Mouse (Mus musculus) testis, postnatal 14 days (tissue): Measurements from ENCODE around the gene Ralgps1.
"Not testable (repeated sequence)": the region's sequence is repeated elsewhere in the genome, so short reads cannot be mapped to it uniquely, and the experiment has no call there.

ENCODE experiments used
- DNase-seq: peaks from one replicate; pipeline ENCODE4 v3.0.0; 2021; ENCODE audit warnings: low spot score

Gene Ralgps1

DNA sequence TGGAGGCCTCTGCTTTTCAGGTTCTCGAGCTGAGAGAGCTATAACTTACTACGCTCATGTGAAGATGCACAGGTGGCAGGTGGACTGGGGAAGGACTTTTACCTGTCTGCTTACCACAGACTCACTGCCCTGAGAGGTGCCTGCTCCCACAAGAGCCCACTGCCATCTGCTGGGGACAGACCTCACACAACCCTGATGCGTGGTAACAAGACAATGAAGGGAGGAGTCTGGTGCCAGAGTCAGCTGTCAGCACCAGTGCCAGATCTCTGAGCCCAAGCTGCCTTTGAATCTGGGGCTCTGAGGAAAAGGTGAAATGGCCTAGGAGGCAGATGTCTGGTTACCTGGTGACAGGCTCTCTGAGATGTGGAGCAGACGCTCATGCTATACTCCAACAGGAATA is 136.4 kb downstream of the Ralgps1 start:
- DNase-seq = no peak

DNA sequence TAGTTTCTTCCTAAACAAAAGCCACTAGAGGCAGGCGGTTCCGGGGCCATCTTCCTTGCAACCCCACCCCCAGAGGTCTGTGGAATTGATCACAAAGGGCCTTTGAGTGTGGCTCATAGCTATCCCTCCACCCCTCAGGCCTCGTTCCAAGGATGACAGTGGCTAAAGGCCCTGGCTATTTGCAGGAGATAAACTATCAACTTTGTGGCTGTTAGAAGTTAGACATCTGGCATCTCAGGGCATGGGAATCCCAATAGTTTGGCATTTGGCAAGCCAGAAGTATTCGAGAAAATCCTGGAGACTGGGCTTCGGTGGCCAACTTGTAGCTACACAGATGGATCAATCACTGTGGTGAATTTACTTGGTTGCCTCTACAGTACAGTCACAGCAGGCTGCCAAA is 137.4 kb downstream of the Ralgps1 start:
- DNase-seq = no peak

DNA sequence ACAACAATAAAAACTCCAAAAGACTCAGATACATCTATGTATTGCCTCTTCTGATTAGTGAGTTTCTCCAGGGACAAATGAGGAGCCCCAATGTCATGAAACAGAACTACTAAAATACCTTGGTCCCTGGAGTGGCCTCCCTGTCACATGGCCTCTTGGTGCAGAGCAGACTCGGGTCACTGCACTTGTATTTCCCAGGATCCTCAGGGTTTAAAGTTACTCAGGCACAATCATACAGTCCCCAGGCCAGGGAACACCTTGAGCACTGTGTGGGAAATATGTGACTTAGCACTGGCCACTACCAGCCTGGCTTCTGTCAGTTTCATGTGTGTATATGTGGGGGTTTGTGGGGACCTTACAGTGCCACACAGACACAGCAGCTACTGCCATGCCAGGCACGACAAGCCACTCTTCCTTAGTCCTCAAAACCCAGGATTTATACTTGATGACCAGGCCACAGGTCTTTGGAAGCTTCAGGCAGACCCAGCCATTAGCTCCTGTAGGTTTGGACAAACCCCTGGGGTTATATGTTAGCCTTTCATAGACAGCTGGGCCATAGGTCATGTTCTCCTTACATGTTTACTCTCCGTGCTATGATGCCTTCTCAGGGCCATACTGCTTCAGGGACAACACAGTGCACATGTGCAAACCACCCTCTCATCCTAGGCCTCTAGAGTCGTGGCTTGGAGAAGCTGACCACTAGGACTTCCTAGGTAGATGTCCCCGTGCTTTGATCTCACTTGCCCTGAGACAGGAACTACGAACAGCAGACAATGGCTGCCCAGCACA is 138.3 kb downstream of the Ralgps1 start:
- DNase-seq = no peak

DNA sequence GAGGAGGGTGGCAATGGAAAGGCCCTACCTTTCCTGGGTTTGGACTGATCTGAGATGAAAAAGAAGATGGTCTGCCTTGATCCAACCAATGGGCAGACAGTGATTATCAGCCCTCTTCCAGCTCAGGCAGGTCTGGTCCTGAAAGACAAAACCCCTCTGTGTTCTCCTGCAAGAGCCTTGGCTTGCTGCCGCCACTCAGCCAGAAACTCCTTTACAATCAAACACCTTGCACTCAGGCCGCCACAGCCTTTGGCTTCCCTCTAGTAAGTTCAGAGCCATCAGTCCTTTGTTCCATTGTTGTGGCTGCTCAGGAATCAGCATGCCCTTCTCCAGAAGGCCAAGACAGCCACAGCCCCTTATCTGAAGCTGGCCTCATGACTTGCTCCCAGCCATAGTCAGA is 139.5 kb downstream of the Ralgps1 start:
- no peak for DNase-seq

DNA sequence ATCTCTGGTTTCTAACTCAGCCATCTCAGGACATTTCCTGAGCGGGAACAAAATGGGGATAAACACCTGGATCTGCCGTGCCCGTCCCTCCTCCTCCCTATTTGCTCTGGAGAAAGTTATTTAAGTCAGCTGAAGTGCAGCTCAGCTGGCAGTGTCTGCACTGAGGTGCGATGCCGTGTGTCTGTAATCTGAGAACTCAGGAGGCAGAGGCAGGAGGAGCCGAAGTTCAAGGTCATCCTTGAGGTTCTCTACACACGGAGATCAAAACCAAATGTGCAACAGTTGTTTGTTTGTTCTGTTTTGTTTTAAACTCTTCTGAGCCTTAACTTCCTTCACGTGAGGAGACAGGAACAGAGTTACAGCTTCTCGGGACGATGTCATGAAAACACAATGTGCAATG is 140.6 kb downstream of the Ralgps1 start:
- no peak for DNase-seq

DNA sequence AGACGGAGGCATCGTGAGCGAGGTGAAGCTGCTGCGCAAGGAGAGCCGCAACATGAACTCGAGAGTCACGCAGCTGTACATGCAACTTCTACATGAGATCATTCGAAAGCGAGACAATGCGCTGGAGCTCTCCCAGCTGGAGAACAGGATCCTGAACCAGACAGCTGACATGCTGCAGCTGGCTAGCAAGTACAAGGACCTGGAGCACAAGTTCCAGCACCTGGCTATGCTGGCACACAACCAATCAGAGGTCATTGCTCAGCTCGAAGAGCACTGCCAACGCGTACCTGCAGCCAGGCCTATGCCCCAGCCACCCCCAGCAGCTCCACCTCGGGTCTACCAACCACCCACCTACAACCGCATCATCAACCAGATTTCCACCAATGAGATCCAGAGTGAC is 142.7 kb downstream of the Ralgps1 start:
- no peak for DNase-seq

DNA sequence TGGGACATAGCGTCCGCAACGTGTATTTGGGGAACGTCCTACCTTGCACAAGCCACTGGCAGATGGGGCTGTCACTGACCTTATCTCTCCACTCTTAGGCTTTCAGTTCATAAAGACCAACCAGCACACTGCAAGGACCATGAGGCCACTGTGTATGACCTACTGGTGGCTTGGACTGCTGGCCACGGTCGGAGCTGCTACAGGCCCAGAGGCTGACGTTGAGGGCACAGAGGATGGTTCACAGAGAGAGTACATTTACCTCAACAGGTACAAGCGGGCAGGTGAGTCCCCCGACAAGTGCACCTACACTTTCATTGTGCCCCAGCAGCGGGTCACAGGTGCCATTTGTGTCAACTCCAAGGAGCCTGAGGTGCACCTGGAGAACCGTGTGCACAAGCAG is 143.2 kb downstream of the Ralgps1 start:
- no peak for DNase-seq

DNA sequence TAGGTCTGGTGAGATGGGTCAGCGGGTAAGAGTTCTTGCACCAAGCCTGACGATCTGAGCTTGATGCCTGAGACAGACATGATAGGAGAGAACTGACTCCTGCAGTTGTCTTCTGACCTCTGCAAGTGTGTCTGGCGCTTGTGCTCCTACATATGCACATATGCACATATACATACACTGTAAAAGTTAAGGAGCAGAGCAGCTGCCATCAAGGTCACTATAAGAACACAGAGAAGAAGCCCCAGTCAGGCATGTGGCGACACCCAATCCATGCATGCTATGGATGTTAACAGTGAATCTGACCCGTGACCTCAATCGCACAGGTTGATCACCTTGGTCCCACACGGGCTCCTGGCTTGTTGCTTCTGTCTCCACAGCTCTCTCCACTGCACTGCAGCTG is 145.4 kb downstream of the Ralgps1 start:
- DNase-seq = no peak

DNA sequence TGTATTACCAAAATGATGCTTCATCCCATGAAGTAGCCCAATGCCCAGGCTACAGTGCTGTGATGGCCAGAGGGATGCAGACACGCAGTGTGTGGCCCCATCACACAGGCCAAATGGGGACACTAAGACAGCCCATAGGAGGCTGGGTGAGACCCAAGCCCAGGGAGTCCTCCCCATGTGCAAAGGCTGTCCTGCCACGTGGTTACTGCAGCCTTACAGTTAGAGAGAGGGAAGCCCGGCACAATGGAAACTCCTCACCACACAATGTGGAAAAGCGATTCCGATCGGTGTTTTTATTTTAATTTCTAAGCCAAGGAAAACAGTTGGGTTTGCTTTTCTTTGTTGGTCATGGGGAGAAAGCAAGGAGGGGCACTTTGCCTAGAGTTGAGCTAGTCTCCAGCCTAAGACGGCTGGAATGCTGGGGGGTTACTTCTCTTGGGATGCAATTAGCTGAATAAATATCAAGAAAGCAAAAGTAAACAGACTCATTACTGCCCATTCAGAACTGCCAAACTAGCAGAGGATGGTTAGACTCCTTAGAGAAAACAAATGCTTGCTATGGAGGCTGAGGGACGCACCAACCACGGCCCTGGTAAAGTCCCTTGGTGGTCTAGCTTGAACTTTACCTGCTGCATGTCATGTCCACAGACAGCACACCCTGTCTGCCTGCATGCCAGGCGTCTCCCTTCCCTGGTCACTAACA is 147.5 kb downstream of the Ralgps1 start:
- no peak for DNase-seq

DNA sequence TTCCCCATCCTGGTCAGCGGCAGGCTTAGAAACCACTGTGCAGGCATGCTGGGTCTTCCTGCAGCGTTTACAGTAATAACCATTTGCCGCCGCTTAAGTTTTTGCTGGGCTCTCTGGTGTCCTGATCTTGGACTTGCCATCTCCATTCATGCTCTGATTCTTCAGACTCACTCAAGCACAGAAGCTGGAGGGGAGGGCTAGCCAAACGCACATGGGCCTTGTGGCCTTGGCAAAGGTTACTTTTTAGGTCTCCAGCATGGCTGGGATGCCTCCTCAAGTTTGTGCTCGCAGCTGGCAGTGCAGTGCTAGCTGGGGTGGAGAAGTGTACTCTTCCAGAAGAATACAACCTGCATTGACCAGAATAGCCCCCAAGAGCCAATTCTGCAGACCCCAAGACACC is 148.8 kb downstream of the Ralgps1 start:
- no peak for DNase-seq

DNA sequence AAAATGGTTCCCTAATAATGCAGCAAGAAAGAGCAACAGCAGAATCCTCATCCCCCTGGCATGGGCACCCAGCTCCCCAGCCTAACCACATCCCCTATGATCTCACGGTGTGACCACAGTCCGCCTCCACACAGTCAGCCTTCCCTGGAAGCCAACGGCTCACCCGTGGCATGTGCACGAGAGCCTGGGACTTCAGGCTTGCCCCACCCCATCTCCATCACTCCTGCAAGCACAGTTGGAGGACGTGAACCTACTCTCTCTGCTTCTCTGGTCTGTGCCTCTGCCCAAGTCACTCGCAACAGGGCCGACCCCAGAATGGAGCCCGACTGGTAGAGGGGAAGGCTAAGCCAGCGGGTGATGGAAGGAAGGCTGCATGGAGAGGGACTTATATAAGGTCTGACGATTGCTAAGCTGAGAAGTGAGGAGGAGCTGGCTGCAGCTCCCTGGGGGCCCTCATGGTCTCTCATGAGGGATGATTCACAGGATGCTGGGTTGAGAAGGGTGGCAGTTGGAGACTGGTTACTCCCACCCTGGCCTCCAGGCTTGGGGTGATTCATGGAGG is 149.9 kb downstream of the Ralgps1 start:
- DNase-seq = no peak

DNA sequence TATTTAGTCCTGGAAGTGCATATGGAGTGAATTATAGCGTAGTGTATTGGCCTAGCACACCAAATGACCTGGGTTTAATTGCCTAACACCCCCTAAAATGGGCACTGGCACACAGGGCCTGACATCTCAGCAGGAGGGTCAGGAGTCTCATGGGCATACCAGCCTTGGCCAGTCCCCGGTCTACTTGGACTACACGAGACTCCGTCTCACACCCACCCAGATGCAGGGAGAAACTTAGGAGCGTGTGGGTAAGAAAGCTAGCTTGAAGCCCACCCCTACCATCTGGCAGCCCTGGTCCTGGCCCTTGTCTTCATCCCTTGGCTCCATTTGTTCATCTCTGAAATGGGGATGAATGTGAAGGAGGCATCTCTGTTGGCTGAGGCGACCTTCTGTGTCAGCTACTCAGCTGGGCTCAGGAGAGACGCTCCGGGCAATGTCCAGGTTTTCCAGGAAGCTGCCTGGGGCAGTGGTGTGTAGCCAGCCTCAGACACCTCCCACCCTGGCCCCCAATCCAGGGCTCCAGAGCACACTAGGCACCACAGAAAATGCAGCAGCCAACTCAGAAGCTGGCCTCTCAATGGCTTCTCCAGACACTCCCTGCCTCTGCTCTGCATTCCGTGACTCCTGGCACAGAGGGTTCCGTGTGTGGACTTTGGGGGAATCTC is 150.5 kb downstream of the Ralgps1 start:
- no peak for DNase-seq

DNA sequence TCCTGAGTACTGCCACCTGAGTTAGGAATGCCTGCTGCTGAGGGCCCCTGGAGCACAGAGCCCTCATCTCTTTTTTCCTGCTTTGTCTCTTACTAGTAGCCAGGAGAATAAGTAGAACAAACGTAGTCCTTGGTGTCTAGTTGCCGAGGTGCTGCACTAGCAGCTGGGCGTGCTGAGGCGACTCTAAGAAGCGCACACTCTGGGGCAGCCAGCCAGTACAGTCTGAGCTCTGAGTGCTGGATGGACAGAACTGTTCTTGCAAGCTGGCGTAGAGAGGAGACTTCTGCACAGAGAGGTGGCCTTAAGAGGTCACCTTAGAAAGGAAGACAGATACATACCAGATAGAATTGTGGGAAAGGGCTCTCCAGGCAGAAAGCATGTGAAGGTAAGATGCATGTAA is 151.0 kb downstream of the Ralgps1 start:
- DNase-seq = peak; percentile 40

DNA sequence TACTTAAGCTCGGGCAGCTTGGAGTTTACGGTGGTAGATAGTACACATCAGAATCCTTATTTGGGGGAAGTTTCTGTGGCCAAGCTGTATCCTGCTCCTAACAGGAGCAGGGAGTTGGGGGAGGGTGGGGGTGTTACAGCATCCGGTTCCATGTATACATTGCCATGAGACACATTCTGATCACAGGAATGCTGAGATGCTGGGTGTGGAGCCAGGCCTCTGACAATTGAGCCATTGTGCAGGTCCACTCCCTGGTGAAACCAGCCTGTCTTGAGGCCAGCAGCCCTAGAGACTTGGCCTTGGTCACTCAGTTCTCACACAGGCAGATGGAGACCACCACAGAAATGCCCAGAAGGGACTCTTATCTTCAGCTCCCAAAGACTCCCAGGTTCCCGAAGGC is 151.6 kb downstream of the Ralgps1 start:
- DNase-seq = no peak

DNA sequence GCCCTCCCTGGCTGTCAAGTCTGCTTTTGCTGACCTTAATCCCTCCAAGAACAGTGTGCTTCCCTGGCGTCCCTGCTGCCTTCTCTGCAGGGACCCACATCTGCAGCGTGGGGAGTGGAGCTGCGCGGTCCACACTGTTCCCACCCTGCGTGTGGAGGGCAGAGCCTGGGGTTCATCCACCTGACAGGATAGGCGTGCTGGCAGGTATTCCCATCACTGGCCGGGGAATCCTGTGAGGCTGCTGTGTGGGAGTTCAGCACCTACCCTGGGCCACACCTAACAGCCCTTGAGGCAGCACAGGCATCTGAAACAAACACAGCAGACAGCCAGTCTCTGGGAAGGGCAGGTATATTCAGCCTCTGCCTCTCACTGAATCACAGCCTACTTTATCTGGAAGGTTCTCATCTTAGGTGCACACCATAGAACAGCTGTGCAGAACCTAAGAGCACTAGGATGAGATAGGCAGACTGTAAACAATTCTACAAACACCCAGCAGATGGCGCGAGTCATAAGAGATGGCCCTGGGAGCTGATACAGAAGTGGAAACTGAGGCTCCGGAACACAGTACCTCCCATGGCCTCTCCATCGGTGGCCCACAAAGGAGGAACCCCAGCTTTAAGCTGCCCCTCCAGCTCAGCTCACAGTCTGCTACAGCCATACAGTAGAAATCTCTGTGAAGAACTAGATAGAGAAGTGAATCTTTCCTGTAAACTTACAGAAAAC is 152.2 kb downstream of the Ralgps1 start:
- no peak for DNase-seq

DNA sequence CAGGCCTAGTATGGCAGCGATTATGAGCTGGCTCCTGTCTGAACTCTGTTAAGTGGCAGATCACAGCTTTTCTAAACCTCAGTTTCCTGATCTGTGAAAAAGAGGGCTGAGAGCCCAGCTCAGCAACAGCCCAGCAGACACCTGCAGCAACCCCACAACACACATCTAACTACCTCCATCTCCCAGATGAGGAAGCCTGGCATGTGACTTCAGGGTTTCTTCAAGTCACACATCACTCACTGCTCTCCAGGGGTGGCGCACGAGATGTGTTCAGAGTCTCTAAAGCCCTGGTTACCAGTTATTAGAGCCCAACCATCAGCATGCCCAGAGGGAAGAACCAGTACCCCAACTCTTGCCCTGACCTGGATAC is 153.9 kb downstream of the Ralgps1 start:
- no peak for DNase-seq

DNA sequence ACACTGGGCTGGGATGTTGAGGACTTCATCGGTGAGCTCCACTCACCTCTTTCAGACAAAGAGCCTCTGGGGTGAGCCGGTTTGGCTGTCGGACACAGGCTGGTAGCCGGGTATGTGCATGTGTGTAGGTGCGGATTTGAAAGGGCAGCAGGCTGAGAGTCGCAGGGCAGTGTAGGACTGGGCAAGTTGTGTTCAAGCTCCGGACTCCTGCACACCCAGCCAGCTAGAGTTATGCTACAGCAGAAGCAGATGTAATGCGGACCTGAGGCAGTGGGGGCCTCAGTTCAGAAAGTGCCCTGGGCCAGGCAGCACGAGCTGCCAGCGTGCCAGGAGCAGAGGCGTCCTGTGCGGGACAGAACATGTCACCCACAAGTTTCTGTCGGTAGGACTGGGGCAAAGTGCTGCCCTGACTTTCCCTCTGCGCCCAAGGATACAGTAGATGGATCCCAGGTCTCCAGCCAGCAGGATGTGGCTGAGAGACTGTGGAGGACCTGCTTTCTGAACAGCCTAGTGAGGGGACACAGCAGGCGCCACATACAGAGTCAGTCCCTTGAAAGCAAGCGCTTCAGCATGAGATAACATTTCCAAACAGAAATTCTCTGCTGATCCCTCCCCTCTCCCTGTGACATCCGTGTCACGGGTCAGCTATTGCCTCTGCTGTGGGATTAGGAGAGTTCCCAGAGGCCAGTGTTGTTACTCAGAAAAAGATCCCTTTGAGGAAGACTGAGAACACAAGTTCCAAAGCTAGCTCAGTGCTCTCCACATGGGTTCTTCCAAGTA is 154.5 kb downstream of the Ralgps1 start:
- DNase-seq = no peak

DNA sequence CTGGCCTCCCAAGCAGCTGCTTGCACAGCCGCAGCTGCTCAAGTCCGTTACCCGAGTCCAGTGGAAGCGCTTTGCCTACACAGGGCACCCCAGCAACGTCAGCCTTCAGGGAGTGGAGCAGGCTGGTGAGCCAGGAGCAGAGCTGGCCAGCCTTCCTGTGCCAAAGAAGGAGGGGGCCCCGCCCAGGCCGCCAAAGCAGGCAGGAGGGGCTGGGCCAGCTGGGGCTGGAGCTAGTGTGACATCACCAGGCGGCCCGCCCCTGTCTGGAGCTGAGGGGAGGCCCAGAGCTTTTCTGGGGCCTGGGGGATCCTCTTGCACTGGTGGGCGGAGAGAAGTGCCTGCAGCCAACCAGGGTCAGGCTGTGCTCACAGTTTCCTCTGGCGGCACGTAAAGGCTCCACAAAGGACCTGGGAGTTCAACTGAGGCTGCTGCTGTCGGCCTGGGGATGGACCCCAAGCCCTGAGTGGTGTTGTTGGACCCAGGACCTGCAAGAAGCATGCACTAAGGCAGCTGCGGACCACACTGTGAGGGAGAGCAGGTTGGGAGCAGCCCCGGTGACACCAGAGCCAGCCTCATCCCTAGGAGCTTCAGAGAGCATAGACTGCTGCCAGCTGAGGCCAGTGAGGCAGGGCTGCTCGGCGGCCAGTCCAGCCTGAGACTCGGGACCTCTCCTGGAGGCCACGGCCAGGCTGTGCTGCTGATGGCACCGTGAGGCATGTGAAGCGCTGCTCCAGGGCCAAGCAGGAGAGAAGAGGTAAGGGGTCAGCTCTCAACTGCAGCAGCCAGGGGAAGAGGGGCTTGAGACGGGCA is 155.4 kb downstream of the Ralgps1 start, which contains the start of gene Angptl2:
TSS of gene Angptl2 (plus strand) at position 370 of the 810 bp plus-strand sequence.
- DNase-seq = peak; percentile 80

DNA sequence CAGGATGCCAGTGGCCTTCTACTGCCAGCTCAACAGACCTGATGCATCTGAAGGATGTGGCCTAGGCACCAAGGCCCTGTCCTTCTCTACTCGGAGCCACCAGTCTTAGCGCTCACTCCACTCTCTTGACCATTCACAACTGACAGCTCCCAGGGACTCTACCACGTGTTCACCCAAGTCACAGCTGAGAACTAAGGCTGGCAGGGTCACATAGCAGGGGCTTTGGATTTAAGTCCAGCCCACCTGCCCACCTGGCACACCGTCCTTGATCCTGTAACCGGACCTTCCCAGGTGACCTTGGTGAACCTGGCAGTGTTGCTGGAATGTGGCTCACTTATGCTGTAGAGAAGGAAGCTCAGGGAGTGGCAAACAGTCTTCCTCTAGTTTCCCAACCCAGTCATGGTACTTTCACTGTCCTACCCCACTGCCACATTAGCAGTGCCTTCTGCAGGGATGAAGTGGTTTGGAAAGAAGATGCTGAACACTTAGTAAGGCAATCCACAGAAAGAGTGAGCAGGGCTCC is 156.0 kb downstream of the Ralgps1 start:
- no peak for DNase-seq

DNA sequence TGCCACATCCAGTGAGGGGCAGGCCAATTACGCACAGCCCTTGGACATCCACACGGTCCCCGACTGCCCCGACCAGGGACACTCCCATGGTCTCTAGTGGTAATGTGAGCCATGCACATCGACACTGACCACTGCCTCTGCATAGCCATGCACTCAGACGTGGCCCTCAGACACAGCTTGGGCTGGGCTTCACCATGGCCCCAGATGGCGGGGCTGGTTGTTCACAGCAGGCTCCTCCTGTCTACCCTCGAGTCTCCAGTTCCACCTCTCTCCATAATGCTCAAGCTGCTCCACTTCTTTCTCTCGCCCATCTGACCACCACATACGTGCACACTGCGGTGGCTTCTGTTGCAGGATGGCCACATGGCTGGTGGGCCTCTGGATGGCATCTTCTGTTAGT is 160.0 kb downstream of the Ralgps1 start:
- not testable (repeated sequence) for DNase-seq
